25 mouse cellular contexts compared by ENCODE assay signal in the genomic region with DNA sequence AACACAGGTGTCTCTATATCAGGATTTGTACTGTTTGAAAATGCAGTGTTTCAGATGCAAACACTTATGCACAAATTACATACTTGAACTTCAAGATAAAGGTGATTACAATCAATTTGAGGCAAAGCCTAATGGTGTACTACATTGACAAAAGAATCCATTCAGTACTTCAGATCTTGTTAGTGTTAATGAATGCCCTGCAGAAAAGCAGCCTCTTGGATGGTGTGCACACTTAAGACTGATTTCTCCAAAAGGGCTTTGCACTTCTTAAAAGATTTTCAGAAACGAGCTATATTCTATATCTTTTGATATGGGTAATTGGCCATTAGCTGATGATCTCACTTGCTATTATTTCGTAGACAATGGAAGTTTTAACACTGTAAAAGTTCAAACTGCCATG.
DNase-seq lines count a peak whose midpoint lies in the region; ATAC-seq and TF ChIP-seq lines count a peak whose summit lies in the region.
"Had no signal": no experiment of that assay in that cellular context is flagged by ENCODE, and none has a peak within 500 bp of the region (broad histone marks: within the 10 kb centered on the region; RNA-seq: fewer than 3 reads in every experiment).

No protein-coding gene starts in this region.

- 37% methylated on average over 2 of the region's 2 CpGs for WGBS in forebrain, embryonic 11.5 days
- WGBS in forebrain, embryonic 16.5 days = 13% methylated on average over 2 of the region's 2 CpGs
- 20% methylated on average over 2 of the region's 2 CpGs for WGBS in forebrain, embryonic 13.5 days
- WGBS in forebrain, postnatal 0 days = 27% methylated on average over 2 of the region's 2 CpGs

- no peaks in the 10 kb centered on the region for H3K36me3 ChIP-seq in forebrain, embryonic 11.5 days (ENCODE audit: control insufficient read depth, insufficient read depth, low read length)
- H3K36me3 ChIP-seq in forebrain, embryonic 16.5 days (ENCODE audit: control insufficient read depth, insufficient read depth) = no peaks in the 10 kb centered on the region
- no peaks in the 10 kb centered on the region for H3K36me3 ChIP-seq in forebrain, embryonic 13.5 days (ENCODE audit: poor library complexity, severe bottlenecking)
- H3K36me3 ChIP-seq in forebrain, postnatal 0 days (ENCODE audit: insufficient read depth) = no peaks in the 10 kb centered on the region
- H3K36me3 ChIP-seq: embryonic facial prominence, embryonic 13.5 days; embryonic facial prominence, embryonic 15.5 days; G1E had no signal

- H3K4me1 ChIP-seq in forebrain, embryonic 11.5 days (replicated peaks; ENCODE audit: control insufficient read depth, insufficient read depth, low read length) = no peaks in the 10 kb centered on the region
- H3K4me1 ChIP-seq in forebrain, embryonic 16.5 days (replicated peaks; ENCODE audit: control insufficient read depth, insufficient read depth, low read length) = no peaks in the 10 kb centered on the region
- peaks cover 7% of the 10 kb centered on the region; the same call in 1 of the 2 replicates for H3K4me1 ChIP-seq in forebrain, embryonic 13.5 days
- H3K4me1 ChIP-seq in forebrain, postnatal 0 days (ENCODE audit: insufficient read depth) = no peaks in the 10 kb centered on the region
- H3K4me1 ChIP-seq: embryonic facial prominence, embryonic 13.5 days; embryonic facial prominence, embryonic 15.5 days had no signal

- no peaks in the 10 kb centered on the region for H3K9me3 ChIP-seq in forebrain, embryonic 11.5 days (ENCODE audit: control insufficient read depth, low read length)
- H3K9me3 ChIP-seq in forebrain, embryonic 16.5 days (ENCODE audit: control insufficient read depth, low read length) = no peaks in the 10 kb centered on the region
- no peaks in the 10 kb centered on the region for H3K9me3 ChIP-seq in forebrain, embryonic 13.5 days (replicated peaks)
- H3K9me3 ChIP-seq in forebrain, postnatal 0 days (ENCODE audit: low read length) = no peaks in the 10 kb centered on the region
- H3K9me3 ChIP-seq: embryonic facial prominence, embryonic 13.5 days; embryonic facial prominence, embryonic 15.5 days; G1E had no signal

- H3K9ac ChIP-seq in forebrain, embryonic 11.5 days (ENCODE audit: low read length) = no peak overlapping the region
- no peak overlapping the region for H3K9ac ChIP-seq in forebrain, embryonic 16.5 days (replicated peaks; ENCODE audit: low read depth, low read length)
- no peak overlapping the region for H3K9ac ChIP-seq in forebrain, embryonic 13.5 days
- H3K9ac ChIP-seq in forebrain, postnatal 0 days = no peak overlapping the region
- H3K9ac ChIP-seq: embryonic facial prominence, embryonic 13.5 days; embryonic facial prominence, embryonic 15.5 days had no signal

- TF ChIP-seq CTCF in forebrain, postnatal 0 days (IDR thresholded peaks at IDR 0.05; ENCODE audit: low read depth) = no peak

- peak; percentile 50 for ATAC-seq in forebrain, embryonic 11.5 days (replicated peaks; ENCODE audit: low FRiP score)
- no peak for ATAC-seq in forebrain, embryonic 16.5 days
- ATAC-seq in forebrain, embryonic 13.5 days = peak; percentile 72; the same call in 1 of the 2 replicates
- no peak for ATAC-seq in forebrain, postnatal 0 days
- ATAC-seq: activated CD4-positive, CD25-positive, alpha-beta regulatory T cell, adult 4 months; CD4-positive, CD25-positive, alpha-beta regulatory T cell, adult 4 months; Patski had no signal

- no peak overlapping the region for H3K27ac ChIP-seq in forebrain, embryonic 11.5 days (ENCODE audit: low read depth, low read length)
- H3K27ac ChIP-seq in forebrain, embryonic 16.5 days (ENCODE audit: low read length) = no peak overlapping the region
- H3K27ac ChIP-seq in forebrain, embryonic 13.5 days = no peak overlapping the region
- no peak overlapping the region for H3K27ac ChIP-seq in forebrain, postnatal 0 days (ENCODE audit: low read depth, low read length)
- H3K27ac ChIP-seq: embryonic facial prominence, embryonic 13.5 days; embryonic facial prominence, embryonic 15.5 days had no signal

- no peak overlapping the region for H3K4me3 ChIP-seq in forebrain, embryonic 11.5 days (ENCODE audit: low read depth, low read length)
- no peak overlapping the region for H3K4me3 ChIP-seq in forebrain, embryonic 16.5 days (replicated peaks; ENCODE audit: low read length)
- H3K4me3 ChIP-seq in forebrain, embryonic 13.5 days = no peak overlapping the region
- no peak overlapping the region for H3K4me3 ChIP-seq in forebrain, postnatal 0 days (ENCODE audit: low read depth, low read length)
- H3K4me3 ChIP-seq: embryonic facial prominence, embryonic 13.5 days; embryonic facial prominence, embryonic 15.5 days; erythroblast, embryonic 14.5 days had no signal

- DNase-seq in forebrain, embryonic 11.5 days (ENCODE audit: low spot score) = no peak
- DNase-seq in forebrain, postnatal 0 days = no peak
- peak; percentile 22 for DNase-seq in retina, embryonic 14.5 days (ENCODE audit: low spot score)
- DNase-seq in retina, postnatal 1 day = no peak
- DNase-seq: adrenal gland, adult 8-10 months; adrenal gland, postnatal 14 days; adrenal gland, postnatal 36 days; B cell, adult 2 months; cerebellum, adult 11 months; cerebellum, adult 18-20 months; cerebellum, adult 8-10 months; cerebellum, adult 9-11 months; cerebellum, postnatal 14 days; cerebellum, postnatal 36 days; embryo, embryonic 11 days had no signal

- no peaks in the 10 kb centered on the region for H3K27me3 ChIP-seq in forebrain, embryonic 11.5 days (ENCODE audit: control insufficient read depth, insufficient read depth, low read length)
- no peaks in the 10 kb centered on the region for H3K27me3 ChIP-seq in forebrain, embryonic 16.5 days (replicated peaks; ENCODE audit: control insufficient read depth, insufficient read depth, low read length)
- no peaks in the 10 kb centered on the region for H3K27me3 ChIP-seq in forebrain, embryonic 13.5 days
- no peaks in the 10 kb centered on the region for H3K27me3 ChIP-seq in forebrain, postnatal 0 days (ENCODE audit: insufficient read depth, low read length)
- H3K27me3 ChIP-seq: CH12.LX; embryonic facial prominence, embryonic 13.5 days; embryonic facial prominence, embryonic 15.5 days; Patski had no signal

- no peak overlapping the region for H3K4me2 ChIP-seq in forebrain, embryonic 11.5 days (ENCODE audit: low read depth, low read length, severe bottlenecking)
- H3K4me2 ChIP-seq in forebrain, embryonic 16.5 days (ENCODE audit: low read length) = no peak overlapping the region
- H3K4me2 ChIP-seq in forebrain, embryonic 13.5 days = no peak overlapping the region
- no peak overlapping the region for H3K4me2 ChIP-seq in forebrain, postnatal 0 days (ENCODE audit: low read depth)
- H3K4me2 ChIP-seq: embryonic facial prominence, embryonic 13.5 days; embryonic facial prominence, embryonic 15.5 days had no signal

Comparison
In these comparisons a context has a peak if more than half of its experiments do, and no peak if none do; other contexts are left out.
1. ATAC-seq: peak in forebrain, embryonic 11.5 days (single experiment) and forebrain, embryonic 13.5 days (single experiment); none in forebrain, embryonic 16.5 days (single experiment) and forebrain, postnatal 0 days (single experiment).